Mouse (Mus musculus) kidney, adult 2 months (tissue): Measurements from ENCODE around the gene Dennd4a.

Experiments used
- CTCF ChIP-seq: fragments of 200-500 bp; conservative IDR thresholded peaks from 2 replicates; pipeline ENCODE4 v1.5.1; 2011; ENCODE audit warnings: low read depth, mild to moderate bottlenecking, control low read depth, low read length, moderate library complexity, mixed read lengths; ENCODE audit not compliant: insufficient read depth, insufficient read length
- POLR2A ChIP-seq: fragments of 200-500 bp; IDR thresholded peaks from one replicate; pipeline ENCODE4 v1.6.1; 2011; ENCODE audit warnings: low read depth, low read length, control low read depth

- TF ChIP-seq CTCF (no peak), POLR2A (no peak)
Measured at GRCm38 (mm10) chr9:64777441-64777987, 33.6 kb upstream of the Dennd4a start.
